ENCODE assay signal across 27 mouse cellular contexts in the genomic region with DNA sequence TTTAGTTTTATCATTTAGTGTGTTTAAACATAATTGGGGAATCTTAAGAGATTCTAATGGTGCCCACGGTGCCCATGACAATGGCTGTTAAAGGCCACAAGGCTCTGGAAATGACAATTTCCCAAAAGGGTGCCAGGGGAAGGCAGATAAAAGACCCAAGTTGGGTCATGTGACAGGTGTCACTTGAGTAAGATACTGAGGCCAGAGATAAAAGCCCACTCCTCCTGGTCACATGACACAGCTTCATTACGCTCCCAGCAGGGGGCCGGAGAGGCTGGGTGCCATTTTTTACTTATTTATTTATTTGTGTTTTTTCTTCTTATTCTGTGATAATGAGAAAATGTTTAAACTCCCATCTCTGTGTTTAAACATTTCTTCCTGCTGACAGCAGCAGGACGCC.
DNase-seq lines count a peak whose midpoint lies in the region; ATAC-seq and TF ChIP-seq lines count a peak whose summit lies in the region.
"Had no signal": no experiment of that assay in that cellular context is flagged by ENCODE, and none has a peak within 500 bp of the region (broad histone marks: within the 10 kb centered on the region; RNA-seq: fewer than 3 reads in every experiment).

No protein-coding gene starts in this region.

- H3K4me2 ChIP-seq in forebrain, embryonic 14.5 days (ENCODE audit: low read length), result no peak overlapping the region
- H3K4me2 ChIP-seq in forebrain, embryonic 15.5 days (replicated peaks), result no peak overlapping the region
- no peak overlapping the region for H3K4me2 ChIP-seq in lung, embryonic 14.5 days
- no peak overlapping the region for H3K4me2 ChIP-seq in midbrain, embryonic 14.5 days (ENCODE audit: low read length)
- H3K4me2 ChIP-seq in midbrain, embryonic 15.5 days, result no peak overlapping the region
- H3K4me2 ChIP-seq: forebrain, embryonic 12.5 days; heart, embryonic 12.5 days; hindbrain, embryonic 14.5 days; limb, embryonic 12.5 days; liver, embryonic 13.5 days; stomach, embryonic 15.5 days had no signal

- no peak for ATAC-seq in forebrain, embryonic 14.5 days
- no peak for ATAC-seq in forebrain, embryonic 15.5 days (replicated peaks)
- 0 out of 2 replicates have a peak, but pooled peaks have one; percentile 22 for ATAC-seq in lung, embryonic 14.5 days (ENCODE audit: insufficient read depth)
- ATAC-seq in midbrain, embryonic 14.5 days (ENCODE audit: low FRiP score, low TSS enrichment), result no peak
- ATAC-seq in midbrain, embryonic 15.5 days (replicated peaks), result no peak
- ATAC-seq: activated CD4-positive, CD25-positive, alpha-beta regulatory T cell, adult 4 months; intestine, postnatal 0 days; midbrain, embryonic 16.5 days had no signal

- no peak overlapping the region for H3K4me3 ChIP-seq in forebrain, embryonic 14.5 days (ENCODE audit: low read depth, low read length)
- no peak overlapping the region for H3K4me3 ChIP-seq in forebrain, embryonic 15.5 days
- H3K4me3 ChIP-seq in lung, embryonic 14.5 days (ENCODE audit: low read depth, low read length), result no peak overlapping the region
- no peak overlapping the region for H3K4me3 ChIP-seq in midbrain, embryonic 14.5 days (replicated peaks; ENCODE audit: low read depth, low read length)
- no peak overlapping the region for H3K4me3 ChIP-seq in midbrain, embryonic 15.5 days
- H3K4me3 ChIP-seq: forebrain, embryonic 12.5 days; heart, embryonic 12.5 days; left cerebral cortex, adult 2 months; limb, embryonic 12.5 days; liver, embryonic 13.5 days; megakaryocyte, embryonic 14.5 days; stomach, embryonic 15.5 days had no signal

- DNase-seq in forebrain, embryonic 14.5 days (ENCODE audit: low spot score), result peak; percentile 9
- DNase-seq in lung, embryonic 14.5 days, result peak; percentile 66
- DNase-seq in lung, postnatal 10 days, result no peak
- DNase-seq in midbrain, embryonic 14.5 days, result peak; percentile 44
- no peak for DNase-seq in adrenal gland, adult 8-10 months
- DNase-seq: adrenal gland, adult 2 months; cerebellum, adult 2 months; cerebellum, postnatal 14 days; gastrocnemius, postnatal 14 days; kidney, adult 9 months; kidney, postnatal 14 days; liver, embryonic 13.5 days; lung, postnatal 14 days; right cerebral cortex, postnatal 25 days; thymus, postnatal 14 days had no signal

- no peaks in the 10 kb centered on the region for H3K9me3 ChIP-seq in forebrain, embryonic 14.5 days (replicated peaks; ENCODE audit: control insufficient read depth, low read length)
- no peaks in the 10 kb centered on the region for H3K9me3 ChIP-seq in forebrain, embryonic 15.5 days
- H3K9me3 ChIP-seq in lung, embryonic 14.5 days (ENCODE audit: low read depth, low read length), result no peaks in the 10 kb centered on the region
- H3K9me3 ChIP-seq in midbrain, embryonic 14.5 days (ENCODE audit: control insufficient read depth, low read length), result no peaks in the 10 kb centered on the region
- no peaks in the 10 kb centered on the region for H3K9me3 ChIP-seq in midbrain, embryonic 15.5 days
- H3K9me3 ChIP-seq: forebrain, embryonic 12.5 days; heart, embryonic 12.5 days; limb, embryonic 12.5 days; liver, embryonic 13.5 days; megakaryocyte, embryonic 14.5 days; stomach, embryonic 15.5 days had no signal

- H3K27ac ChIP-seq in forebrain, embryonic 14.5 days (ENCODE audit: low read depth, low read length), result no peak overlapping the region
- no peak overlapping the region for H3K27ac ChIP-seq in forebrain, embryonic 15.5 days (replicated peaks)
- H3K27ac ChIP-seq in lung, embryonic 14.5 days (ENCODE audit: low read depth), result no peak overlapping the region
- no peak overlapping the region for H3K27ac ChIP-seq in midbrain, embryonic 14.5 days (replicated peaks; ENCODE audit: low read depth, low read length)
- no peak overlapping the region for H3K27ac ChIP-seq in midbrain, embryonic 15.5 days
- H3K27ac ChIP-seq: forebrain, embryonic 12.5 days; hindbrain, embryonic 14.5 days; left cerebral cortex, adult 2 months; limb, embryonic 12.5 days; liver, embryonic 13.5 days; stomach, embryonic 15.5 days had no signal

- no peaks in the 10 kb centered on the region for H3K27me3 ChIP-seq in forebrain, embryonic 14.5 days (replicated peaks; ENCODE audit: control insufficient read depth, insufficient read depth, low read length)
- H3K27me3 ChIP-seq in forebrain, embryonic 15.5 days, result no peaks in the 10 kb centered on the region
- H3K27me3 ChIP-seq in lung, embryonic 14.5 days (ENCODE audit: insufficient read depth, low read length), result no peaks in the 10 kb centered on the region
- no peaks in the 10 kb centered on the region for H3K27me3 ChIP-seq in midbrain, embryonic 14.5 days (ENCODE audit: control insufficient read depth, insufficient read depth, low read length)
- H3K27me3 ChIP-seq in midbrain, embryonic 15.5 days (replicated peaks), result no peaks in the 10 kb centered on the region
- H3K27me3 ChIP-seq: forebrain, embryonic 12.5 days; limb, embryonic 12.5 days; liver, embryonic 13.5 days; stomach, embryonic 15.5 days had no signal

- WGBS in forebrain, embryonic 14.5 days, result 70% methylated on average over 4 of the region's 4 CpGs
- 75% methylated on average over 4 of the region's 4 CpGs for WGBS in forebrain, embryonic 15.5 days
- 21% methylated on average over 4 of the region's 4 CpGs for WGBS in lung, embryonic 14.5 days
- WGBS in midbrain, embryonic 14.5 days, result 69% methylated on average over 4 of the region's 4 CpGs
- 64% methylated on average over 4 of the region's 4 CpGs for WGBS in midbrain, embryonic 15.5 days

- peak; percentile 41; the same call in 1 of the 2 replicates for TF ChIP-seq CTCF in lung, embryonic 14.5 days (IDR thresholded peaks at IDR 0.05; ENCODE audit: low read depth)

- H3K4me1 ChIP-seq in forebrain, embryonic 14.5 days (ENCODE audit: control insufficient read depth, insufficient read depth, low read length), result no peaks in the 10 kb centered on the region
- no peaks in the 10 kb centered on the region for H3K4me1 ChIP-seq in forebrain, embryonic 15.5 days
- H3K4me1 ChIP-seq in lung, embryonic 14.5 days (ENCODE audit: insufficient read depth), result peaks cover 8% of the 10 kb centered on the region; the same call in 1 of the 2 replicates
- 0 out of 2 replicates have a peak, but pooled peaks cover 5% of the 10 kb centered on the region for H3K4me1 ChIP-seq in midbrain, embryonic 14.5 days (ENCODE audit: control insufficient read depth, insufficient read depth, low read length)
- no peaks in the 10 kb centered on the region for H3K4me1 ChIP-seq in midbrain, embryonic 15.5 days
- H3K4me1 ChIP-seq: limb, embryonic 12.5 days; stomach, embryonic 15.5 days had no signal

- no peak overlapping the region for H3K9ac ChIP-seq in forebrain, embryonic 14.5 days (ENCODE audit: low read length)
- H3K9ac ChIP-seq in forebrain, embryonic 15.5 days (replicated peaks), result no peak overlapping the region
- H3K9ac ChIP-seq in lung, embryonic 14.5 days, result no peak overlapping the region
- no peak overlapping the region for H3K9ac ChIP-seq in midbrain, embryonic 14.5 days (replicated peaks; ENCODE audit: low read length)
- no peak overlapping the region for H3K9ac ChIP-seq in midbrain, embryonic 15.5 days
- H3K9ac ChIP-seq: forebrain, embryonic 12.5 days; heart, embryonic 12.5 days; hindbrain, embryonic 14.5 days; limb, embryonic 12.5 days; liver, embryonic 13.5 days; stomach, embryonic 15.5 days had no signal

- H3K36me3 ChIP-seq in forebrain, embryonic 14.5 days (ENCODE audit: control insufficient read depth, insufficient read depth, low read length), result no peaks in the 10 kb centered on the region
- no peaks in the 10 kb centered on the region for H3K36me3 ChIP-seq in forebrain, embryonic 15.5 days
- H3K36me3 ChIP-seq in lung, embryonic 14.5 days (ENCODE audit: insufficient read depth), result no peaks in the 10 kb centered on the region
- H3K36me3 ChIP-seq in midbrain, embryonic 14.5 days (ENCODE audit: control insufficient read depth, insufficient read depth, low read length), result no peaks in the 10 kb centered on the region
- H3K36me3 ChIP-seq in midbrain, embryonic 15.5 days (replicated peaks), result no peaks in the 10 kb centered on the region
- H3K36me3 ChIP-seq: forebrain, embryonic 12.5 days; heart, embryonic 12.5 days; limb, embryonic 12.5 days; liver, embryonic 13.5 days; stomach, embryonic 15.5 days had no signal

Comparison
In these comparisons a context has a peak if more than half of its experiments do, and no peak if none do; other contexts are left out.
1. DNase-seq: peak in forebrain, embryonic 14.5 days (single experiment), lung, embryonic 14.5 days (single experiment) and midbrain, embryonic 14.5 days (single experiment); none in lung, postnatal 10 days (single experiment) and adrenal gland, adult 8-10 months (single experiment).